Mouse (Mus musculus): ENCODE measurements around the gene Iqgap3.

- TF ChIP-seq CTCF (IDR thresholded peaks at IDR 0.05; ENCODE audit: low read depth, low read length): no peak
- TF ChIP-seq POLR2A (IDR thresholded peaks at IDR 0.05; ENCODE audit: borderline replicate concordance, low read depth, low read length): no peak
Observed at GRCm38 (mm10) chr3:88142916-88143771, 61.4 kb downstream of the Iqgap3 start.

All from bone marrow macrophage, adult 2 months (primary cell).